ENCODE assay signal across 25 mouse cellular contexts in genomic region chr11:56160286-56160685, GRCm38 (mm10).
DNase-seq lines count a peak whose midpoint lies in the region; ATAC-seq lines count a peak whose summit lies in the region.
"Had no signal": no experiment of that assay in that cellular context is flagged by ENCODE, and none has a peak within 500 bp of the region (broad histone marks: within the 10 kb centered on the region; RNA-seq: fewer than 3 reads in every experiment).

No protein-coding gene starts in this region.

- peak; percentile 66; the same call in 1 of the 2 replicates for ATAC-seq in limb, embryonic 13.5 days (ENCODE audit: low FRiP score, low read depth)
- no peak for ATAC-seq in intestine, embryonic 16.5 days
- ATAC-seq: CD4-positive, CD25-positive, alpha-beta regulatory T cell, adult 4 months had no signal

- H3K36me3 ChIP-seq in limb, embryonic 13.5 days: no peaks in the 10 kb centered on the region
- H3K36me3 ChIP-seq in limb, embryonic 10.5 days: no peaks in the 10 kb centered on the region
- H3K36me3 ChIP-seq in intestine, embryonic 16.5 days (ENCODE audit: control insufficient read depth, insufficient read depth, low read length): no peaks in the 10 kb centered on the region
- H3K36me3 ChIP-seq: embryonic facial prominence, embryonic 10.5 days; embryonic facial prominence, embryonic 13.5 days; forebrain, embryonic 12.5 days; forebrain, embryonic 15.5 days; hindbrain, embryonic 12.5 days; hindbrain, embryonic 15.5 days had no signal

- no peaks in the 10 kb centered on the region for H3K4me1 ChIP-seq in limb, embryonic 13.5 days
- no peaks in the 10 kb centered on the region for H3K4me1 ChIP-seq in limb, embryonic 10.5 days
- no peaks in the 10 kb centered on the region for H3K4me1 ChIP-seq in intestine, embryonic 16.5 days (ENCODE audit: control insufficient read depth, insufficient read depth, low read length)
- H3K4me1 ChIP-seq: embryonic facial prominence, embryonic 10.5 days; embryonic facial prominence, embryonic 13.5 days; forebrain, embryonic 15.5 days had no signal

- H3K4me3 ChIP-seq in limb, embryonic 13.5 days: no peak overlapping the region
- H3K4me3 ChIP-seq in limb, embryonic 10.5 days: no peak overlapping the region
- H3K4me3 ChIP-seq in intestine, embryonic 16.5 days (ENCODE audit: low read length): no peak overlapping the region
- H3K4me3 ChIP-seq: embryonic facial prominence, embryonic 10.5 days; embryonic facial prominence, embryonic 13.5 days; erythroblast, embryonic 14.5 days; forebrain, embryonic 12.5 days; forebrain, embryonic 15.5 days; heart, adult 2 months; hindbrain, embryonic 12.5 days; hindbrain, embryonic 15.5 days had no signal

- H3K4me2 ChIP-seq in limb, embryonic 13.5 days (replicated peaks): no peak overlapping the region
- H3K4me2 ChIP-seq in intestine, embryonic 16.5 days (ENCODE audit: low read depth, low read length): no peak overlapping the region
- H3K4me2 ChIP-seq: embryonic facial prominence, embryonic 13.5 days; forebrain, embryonic 12.5 days; forebrain, embryonic 15.5 days; heart, embryonic 11.5 days had no signal

- no peak overlapping the region for H3K27ac ChIP-seq in limb, embryonic 13.5 days
- H3K27ac ChIP-seq in limb, embryonic 10.5 days: no peak overlapping the region
- H3K27ac ChIP-seq in intestine, embryonic 16.5 days (ENCODE audit: low read length): no peak overlapping the region
- H3K27ac ChIP-seq: embryonic facial prominence, embryonic 10.5 days; embryonic facial prominence, embryonic 13.5 days; forebrain, embryonic 12.5 days; forebrain, embryonic 15.5 days; heart, adult 2 months; hindbrain, embryonic 12.5 days had no signal

- H3K9me3 ChIP-seq in limb, embryonic 13.5 days: no peaks in the 10 kb centered on the region
- H3K9me3 ChIP-seq in limb, embryonic 10.5 days (replicated peaks): no peaks in the 10 kb centered on the region
- H3K9me3 ChIP-seq in intestine, embryonic 16.5 days (ENCODE audit: control insufficient read depth, low read length): no peaks in the 10 kb centered on the region
- H3K9me3 ChIP-seq: embryonic facial prominence, embryonic 10.5 days; embryonic facial prominence, embryonic 13.5 days; forebrain, embryonic 12.5 days; forebrain, embryonic 15.5 days; hindbrain, embryonic 12.5 days; hindbrain, embryonic 15.5 days had no signal

- no peak for DNase-seq in limb, embryonic 10.5 days (ENCODE audit: low spot score)
- DNase-seq in lung, postnatal 36 days: peak; percentile 15
- DNase-seq in lung, postnatal 14 days: no peak
- peak; percentile 48 for DNase-seq in 3T3-L1 (ENCODE audit: low read depth, low spot score)
- DNase-seq in Muller cell, postnatal 12 days (ENCODE audit: inconsistent ontology term): peak; percentile 66
- DNase-seq in gastrocnemius, adult 8-10 months (ENCODE audit: low spot score in 2 of 2): no peak
- DNase-seq: adrenal gland, adult 2 months; adrenal gland, postnatal 14 days; cerebellum, adult 18-20 months; cerebellum, adult 9-10 months; cerebellum, postnatal 14 days; gastrocnemius, postnatal 10 days; gastrocnemius, postnatal 36 days; heart, adult 2 months had no signal

- 60% methylated on average over 2 of the region's 2 CpGs for WGBS in limb, embryonic 13.5 days
- WGBS in limb, embryonic 10.5 days: 72% methylated on average over 2 of the region's 2 CpGs
- 48% methylated on average over 2 of the region's 2 CpGs for WGBS in intestine, embryonic 16.5 days

- no peak overlapping the region for H3K9ac ChIP-seq in limb, embryonic 13.5 days
- no peak overlapping the region for H3K9ac ChIP-seq in intestine, embryonic 16.5 days (ENCODE audit: low read depth, low read length)
- H3K9ac ChIP-seq: embryonic facial prominence, embryonic 13.5 days; forebrain, embryonic 12.5 days; forebrain, embryonic 15.5 days; hindbrain, embryonic 12.5 days; hindbrain, embryonic 15.5 days had no signal

- H3K27me3 ChIP-seq in limb, embryonic 13.5 days: no peaks in the 10 kb centered on the region
- no peaks in the 10 kb centered on the region for H3K27me3 ChIP-seq in limb, embryonic 10.5 days (ENCODE audit: low read depth, poor library complexity, severe bottlenecking)
- H3K27me3 ChIP-seq in intestine, embryonic 16.5 days (replicated peaks; ENCODE audit: control insufficient read depth, insufficient read depth, low read length): no peaks in the 10 kb centered on the region
- H3K27me3 ChIP-seq: embryonic facial prominence, embryonic 13.5 days; forebrain, embryonic 12.5 days; forebrain, embryonic 15.5 days; hindbrain, embryonic 12.5 days; hindbrain, embryonic 15.5 days had no signal

Comparison
In these comparisons a context has a peak if more than half of its experiments do, and no peak if none do; other contexts are left out.
1. DNase-seq: peak in lung, postnatal 36 days (single experiment), 3T3-L1 (single experiment) and Muller cell, postnatal 12 days (single experiment); none in limb, embryonic 10.5 days (single experiment), lung, postnatal 14 days (single experiment) and gastrocnemius, adult 8-10 months (0 of 2).